Comparison of ENCODE assay signal across 29 mouse cellular contexts in genomic region chr1:145113171-145113570, GRCm38 (mm10).
"Had no signal": no experiment of that assay in that cellular context is flagged by ENCODE, and none has a peak within 500 bp of the region (broad histone marks: within the 10 kb centered on the region; RNA-seq: fewer than 3 reads in every experiment).

No protein-coding gene starts in this region.

- ATAC-seq: hindbrain, postnatal 0 days; intestine, embryonic 16.5 days had no signal

- H3K9me3 ChIP-seq: heart, embryonic 15.5 days; hindbrain, embryonic 13.5 days; hindbrain, embryonic 15.5 days; kidney, embryonic 15.5 days; limb, embryonic 10.5 days; limb, embryonic 12.5 days; liver, embryonic 13.5 days; liver, embryonic 15.5 days had no signal

- H3K4me2 ChIP-seq: heart, embryonic 11.5 days; heart, embryonic 13.5 days; heart, embryonic 15.5 days; hindbrain, embryonic 13.5 days; hindbrain, embryonic 15.5 days; kidney, embryonic 15.5 days; limb, embryonic 12.5 days; liver, embryonic 11.5 days; liver, embryonic 13.5 days; liver, embryonic 15.5 days had no signal

- H3K27me3 ChIP-seq: heart, embryonic 13.5 days; heart, embryonic 15.5 days; hindbrain, embryonic 13.5 days; hindbrain, embryonic 15.5 days; kidney, embryonic 15.5 days; limb, embryonic 12.5 days; liver, embryonic 13.5 days; liver, embryonic 15.5 days had no signal

- H3K4me3 ChIP-seq: gastrocnemius, adult 2 months; heart, adult 2 months; heart, embryonic 13.5 days; heart, embryonic 15.5 days; hindbrain, embryonic 13.5 days; hindbrain, embryonic 15.5 days; kidney, embryonic 15.5 days; layer of hippocampus, adult 2 months; left cerebral cortex, adult 2 months; limb, embryonic 10.5 days; limb, embryonic 12.5 days; liver, embryonic 13.5 days; liver, embryonic 15.5 days had no signal

- DNase-seq: gastrocnemius, adult 2 months; gastrocnemius, postnatal 10 days; gastrocnemius, postnatal 36 days; heart, adult 11 months; heart, adult 2 months; heart, postnatal 14 days; heart, postnatal 36 days; kidney, adult 11 months; kidney, adult 2 months; kidney, adult 9 months; kidney, postnatal 25 days; kidney, postnatal 4 days; liver; liver, embryonic 13.5 days had no signal

- H3K4me1 ChIP-seq: heart, embryonic 13.5 days; heart, embryonic 15.5 days; hindbrain, embryonic 13.5 days; hindbrain, embryonic 15.5 days; kidney, embryonic 15.5 days; limb, embryonic 10.5 days; limb, embryonic 12.5 days; liver, embryonic 13.5 days; liver, embryonic 15.5 days had no signal

- H3K36me3 ChIP-seq: heart, embryonic 13.5 days; heart, embryonic 15.5 days; hindbrain, embryonic 13.5 days; hindbrain, embryonic 15.5 days; kidney, embryonic 15.5 days; limb, embryonic 10.5 days; limb, embryonic 12.5 days; liver, embryonic 13.5 days; liver, embryonic 15.5 days had no signal

- H3K9ac ChIP-seq: heart, embryonic 13.5 days; heart, embryonic 15.5 days; hindbrain, embryonic 13.5 days; hindbrain, embryonic 15.5 days; kidney, embryonic 15.5 days; limb, embryonic 12.5 days; liver, embryonic 13.5 days; liver, embryonic 15.5 days had no signal

- H3K27ac ChIP-seq: gastrocnemius, adult 2 months; heart, adult 2 months; heart, embryonic 13.5 days; heart, embryonic 15.5 days; hindbrain, embryonic 13.5 days; hindbrain, embryonic 15.5 days; hindbrain, postnatal 0 days; kidney, embryonic 15.5 days; kidney, postnatal 0 days; layer of hippocampus, adult 2 months; left cerebral cortex, adult 2 months; limb, embryonic 10.5 days; limb, embryonic 12.5 days; liver, embryonic 13.5 days; liver, embryonic 15.5 days had no signal
